Mouse (Mus musculus) hindbrain, embryonic 11.5 days (tissue): ENCODE measurements around the gene Apon. TPM values are rescaled to one million over a fixed set of nuclear protein-coding genes. Genes with fewer than 3 reads are reported as not detected.
A peak's percentile ranks its signal among the peaks of the same experiment; 100 is the strongest.

Experiments used
- ATAC-seq: fragments of 200-750 bp; cut with Nextera tagmentation; 2 replicates; pipeline ENCODE4 v1.8.0; 2017; ENCODE audit warnings: mild to moderate bottlenecking, moderate TSS enrichment, moderate library complexity; ENCODE audit not compliant: low FRiP score
- DNase-seq: peaks from one replicate; pipeline ENCODE4 v3.0.0-alpha.2; 2015; ENCODE audit warnings: low spot score
- H3K27ac ChIP-seq: fragments of 300-500 bp; sonication (generic); 2 replicates; pipeline ENCODE4 v1.5.1; 2014; ENCODE audit warnings: mild to moderate bottlenecking, low read depth, low read length
- H3K27me3 ChIP-seq: fragments of 300-500 bp; sonication (generic); 2 replicates; pipeline ENCODE4 v1.6.1; 2014; ENCODE audit warnings: mild to moderate bottlenecking, low read length, moderate library complexity, mixed read lengths; ENCODE audit not compliant: control insufficient read depth, insufficient read depth
- H3K36me3 ChIP-seq: fragments of 300-500 bp; sonication (generic); 2 replicates; pipeline ENCODE4 v1.6.1; 2014; ENCODE audit warnings: mild to moderate bottlenecking, low read length, moderate library complexity, mixed read lengths; ENCODE audit not compliant: control insufficient read depth, insufficient read depth
- H3K4me1 ChIP-seq: fragments of 300-500 bp; sonication (generic); replicated peaks from 2 replicates; pipeline ENCODE4 v1.6.1; 2014; ENCODE audit warnings: low read length, mixed read lengths; ENCODE audit not compliant: control insufficient read depth, insufficient read depth
- H3K4me2 ChIP-seq: fragments of 300-500 bp; sonication (generic); replicated peaks from 2 replicates; pipeline ENCODE4 v1.6.1; 2014; ENCODE audit warnings: mild to moderate bottlenecking, low read depth, low read length
- H3K4me3 ChIP-seq: fragments of 300-500 bp; sonication (generic); 2 replicates; pipeline ENCODE4 v1.5.1; 2014; ENCODE audit warnings: low read depth, low read length
- H3K9ac ChIP-seq: fragments of 300-500 bp; sonication (generic); 2 replicates; pipeline ENCODE4 v1.6.1; 2014; ENCODE audit warnings: low read depth, low read length
- H3K9me3 ChIP-seq: fragments of 300-500 bp; sonication (generic); 2 replicates; pipeline ENCODE4 v1.6.1; 2016; ENCODE audit warnings: low read length; ENCODE audit not compliant: control insufficient read depth
- WGBS: fragments of 180-500 bp; shearing (Covaris S2); extraction: QIAGEN DNeasy Blood & Tissue Kit; methylation state at CpG from one replicate; pipeline ENCODE4 v1.1.7; 2014; 5-methylcytosine and 5-hydroxymethylcytosine counted together
- polyA plus RNA-seq: library from polyadenylated mRNA; unstranded; fragments of >200 nt; fragmentation: Nextera tagmentation; extraction: Ambion mirVana; gene quantifications from 2 replicates; pipeline ENCODE4 v1.2.1, GENCODE M21; 2014

Apon gene
- polyA plus RNA-seq, 1 experiment from 2014 or later, result 0.36 TPM

DNA sequence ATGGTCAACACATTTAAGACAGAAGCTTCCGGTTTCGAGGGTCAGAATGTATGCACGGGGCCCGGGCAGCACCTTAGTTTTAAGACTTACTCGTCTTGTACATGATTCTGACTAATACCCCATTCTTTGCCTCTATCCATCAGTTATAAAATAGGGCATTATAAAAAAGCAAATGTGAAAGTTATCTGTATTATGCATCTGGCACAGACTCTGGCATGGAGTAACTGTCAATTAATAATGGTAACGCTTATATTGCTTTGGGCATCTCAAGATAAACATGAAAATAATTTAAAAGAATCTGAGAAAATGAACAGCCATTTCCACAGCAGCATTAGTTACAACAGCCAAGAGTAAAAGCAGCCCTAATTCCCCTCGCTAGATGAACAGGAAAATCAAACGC is 25.9 kb upstream of the Apon start:
- WGBS, result 92% methylated on average over 8 of the region's 8 CpGs
- ATAC-seq (no peak), DNase-seq (no peak)
- no peak overlapping the region for H3K4me3 ChIP-seq
- no peak overlapping the region for H3K9ac ChIP-seq
- no peak overlapping the region for H3K4me2 ChIP-seq
- no peaks in the 10 kb centered on the region for H3K27me3 ChIP-seq
- no peaks in the 10 kb centered on the region for H3K36me3 ChIP-seq
- H3K4me1 ChIP-seq, result no peaks in the 10 kb centered on the region
- H3K27ac ChIP-seq, result no peak overlapping the region
- no peaks in the 10 kb centered on the region for H3K9me3 ChIP-seq

- Histone ChIP-seq H3K4me1 (no peaks in the 10 kb centered on the region), H3K36me3 (no peaks in the 10 kb centered on the region), H3K4me2 (no peak overlapping the region), H3K27ac (no peak overlapping the region), H3K9ac (no peak overlapping the region), H3K9me3 (no peaks in the 10 kb centered on the region), H3K4me3 (no peak overlapping the region), H3K27me3 (no peaks in the 10 kb centered on the region)
- WGBS, result 82% methylated on average over 12 of the region's 12 CpGs
- ATAC-seq, result no peak
- no peak for DNase-seq
Measured at GRCm38 (mm10) chr10:128230582-128230981, 23.3 kb upstream of the Apon start.

DNA sequence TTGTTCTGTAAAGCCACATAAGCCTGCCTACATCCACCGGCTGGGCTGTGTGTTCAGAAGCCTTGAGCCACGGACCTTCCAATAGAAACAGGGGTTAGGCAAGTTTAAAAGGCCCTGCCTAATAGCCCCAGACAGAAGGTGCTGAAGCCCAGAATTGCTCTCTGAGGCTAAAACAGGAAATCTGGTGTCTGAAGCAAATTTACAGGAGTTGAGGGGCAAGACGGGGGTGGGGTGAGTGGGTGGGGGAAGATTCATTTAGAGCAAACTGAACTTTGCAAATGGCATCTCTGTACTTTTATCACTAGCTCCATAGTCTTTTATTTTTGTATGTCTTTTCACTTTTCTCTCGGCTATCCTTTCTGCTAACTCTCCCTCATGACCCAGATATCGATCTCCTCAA is 22.8 kb upstream of the Apon start:
- no peak for DNase-seq
- H3K4me1 ChIP-seq, result no peaks in the 10 kb centered on the region
- no peaks in the 10 kb centered on the region for H3K9me3 ChIP-seq
- H3K9ac ChIP-seq, result peak overlapping the region; percentile 91; the same call in 1 of the 2 replicates
- no peak overlapping the region for H3K27ac ChIP-seq
- no peaks in the 10 kb centered on the region for H3K27me3 ChIP-seq
- no peak for ATAC-seq
- H3K36me3 ChIP-seq, result no peaks in the 10 kb centered on the region
- peak overlapping the region; percentile 68 for H3K4me3 ChIP-seq
- 27% methylated on average over 5 of the region's 5 CpGs for WGBS
- H3K4me2 ChIP-seq, result peak overlapping the region; percentile 65

- Histone ChIP-seq H3K27ac (peak within 1 kb of the TSS; percentile 86), H3K9ac (peak within 1 kb of the TSS; percentile 91), H3K27me3 (no peaks in the 10 kb centered on the region), H3K4me1 (no peaks in the 10 kb centered on the region), H3K4me3 (peak within 1 kb of the TSS; percentile 68), H3K4me2 (peak within 1 kb of the TSS; percentile 65), H3K9me3 (no peaks in the 10 kb centered on the region), H3K36me3 (no peaks in the 10 kb centered on the region)
- peak; percentile 91 for DNase-seq
- WGBS, result under 1% methylated on average over 44 of the region's 58 CpGs
- ATAC-seq, result peak; percentile 94
Measured at GRCm38 (mm10) chr10:128231697-128232419, 22.0 kb upstream of the Apon start, which contains the start of gene Timeless. Gene Timeless, plus strand, starts transcription at chr10:128232065.

- under 1% methylated on average over 14 of the region's 14 CpGs for WGBS
Measured at GRCm38 (mm10) chr10:128232420-128232985, 21.4 kb upstream of the Apon start.

DNA sequence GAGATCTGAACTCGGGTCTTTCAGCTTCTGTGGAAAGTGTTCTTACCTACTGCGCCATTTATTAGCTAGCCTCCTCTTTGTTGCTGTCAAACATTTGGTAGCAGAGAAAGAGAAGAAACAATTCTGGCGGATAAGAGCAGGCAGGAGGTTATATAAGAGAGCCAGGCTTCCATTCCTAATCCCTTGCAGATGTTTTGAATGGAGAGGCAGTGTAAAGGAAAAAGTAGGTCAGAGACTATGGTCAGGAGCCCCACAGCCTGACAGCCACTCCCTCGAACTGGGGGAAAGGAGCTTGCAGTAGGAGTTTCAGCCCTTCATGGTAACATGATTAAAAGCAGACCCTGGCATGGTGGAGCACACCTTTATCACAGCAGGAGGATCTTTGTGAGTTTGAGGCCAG is 17.6 kb upstream of the Apon start:
- Histone ChIP-seq H3K9me3 (no peaks in the 10 kb centered on the region), H3K4me3 (no peak overlapping the region), H3K27me3 (no peaks in the 10 kb centered on the region), H3K4me2 (no peak overlapping the region), H3K36me3 (no peaks in the 10 kb centered on the region), H3K9ac (no peak overlapping the region), H3K4me1 (no peaks in the 10 kb centered on the region), H3K27ac (no peak overlapping the region)
- no peak for ATAC-seq
- no peak for DNase-seq
- 74% methylated on average over 4 of the region's 4 CpGs for WGBS

More at GRCm38 (mm10) chr10:128232420-128232985, 21.4 kb upstream of the Apon start:
- Histone ChIP-seq H3K9me3 (no peaks in the 10 kb centered on the region), H3K4me1 (no peaks in the 10 kb centered on the region), H3K4me2 (peak overlapping the region; percentile 65), H3K9ac (peak overlapping the region; percentile 91), H3K27ac (peak overlapping the region; percentile 86), H3K4me3 (peak overlapping the region; percentile 68), H3K36me3 (no peaks in the 10 kb centered on the region), H3K27me3 (no peaks in the 10 kb centered on the region)
- ATAC-seq (peak; percentile 39; the same call in 1 of the 2 replicates), DNase-seq (peak; percentile 79)

DNA sequence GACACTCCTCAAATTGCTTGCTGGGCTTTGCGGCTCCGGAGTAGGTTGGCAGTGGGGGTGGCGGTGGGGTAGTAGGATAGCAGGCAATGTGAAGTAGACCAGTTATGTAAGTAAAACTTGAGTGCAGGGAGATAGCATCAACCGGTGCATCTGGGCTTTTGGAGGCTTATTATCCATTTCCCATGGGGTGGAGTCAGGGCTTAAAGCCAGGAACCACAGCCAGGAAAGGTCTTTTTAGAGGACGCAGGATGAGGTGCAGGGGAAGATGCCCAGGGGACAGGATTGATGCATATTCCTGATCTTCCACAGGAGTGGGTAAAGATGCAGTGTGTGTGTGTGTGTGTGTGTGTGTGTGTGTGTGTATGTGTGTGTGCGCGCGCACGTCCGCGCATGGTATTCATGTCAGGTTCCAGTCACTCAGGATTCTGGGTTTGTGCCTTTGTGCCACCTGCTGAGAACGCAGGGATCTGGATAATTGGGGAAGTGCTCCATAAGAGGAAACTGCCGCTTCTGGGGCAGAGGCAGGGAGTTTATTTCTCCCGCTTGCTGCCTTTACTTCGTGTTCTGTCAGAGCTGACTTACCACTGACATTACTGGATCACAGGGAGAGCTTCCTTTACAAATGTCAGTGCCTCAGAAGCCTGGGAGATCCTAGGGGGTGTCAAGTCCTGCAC is 16.0 kb upstream of the Apon start:
- Histone ChIP-seq H3K36me3 (no peaks in the 10 kb centered on the region; the same call in 1 of the 2 replicates), H3K27ac (no peak overlapping the region), H3K27me3 (no peaks in the 10 kb centered on the region), H3K9me3 (no peaks in the 10 kb centered on the region), H3K4me3 (no peak overlapping the region), H3K4me2 (no peak overlapping the region), H3K4me1 (no peaks in the 10 kb centered on the region), H3K9ac (no peak overlapping the region)
- no peak for DNase-seq
- 91% methylated on average over 15 of the region's 15 CpGs for WGBS
- no peak for ATAC-seq

DNA sequence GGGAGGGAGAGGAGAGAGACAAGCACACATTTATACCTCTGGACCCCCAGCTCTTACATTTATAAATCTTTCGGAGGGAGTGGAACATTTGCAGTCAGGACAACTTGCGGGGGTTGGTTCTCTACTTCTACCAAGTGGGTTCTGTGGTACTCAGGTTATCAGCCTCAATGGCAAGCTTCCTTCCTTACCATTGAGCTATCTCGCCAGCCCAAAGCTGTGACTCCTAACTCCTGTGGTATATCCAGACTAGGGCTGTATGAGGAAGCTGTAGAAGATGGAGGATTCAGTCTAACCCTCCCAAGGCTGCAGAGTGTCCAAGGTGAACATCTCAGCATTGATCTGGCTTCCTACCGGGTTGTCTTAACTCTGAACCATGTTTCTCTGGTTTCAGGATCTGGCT is 14.8 kb upstream of the Apon start:
- 91% methylated on average over 4 of the region's 4 CpGs for WGBS

More for the DNA sequence above, 14.8 kb upstream of the Apon start:
- Histone ChIP-seq H3K4me3 (no peak overlapping the region), H3K9ac (no peak overlapping the region), H3K27me3 (no peaks in the 10 kb centered on the region), H3K36me3 (peaks cover 4% of the 10 kb centered on the region; the same call in 1 of the 2 replicates), H3K27ac (no peak overlapping the region), H3K4me2 (no peak overlapping the region), H3K9me3 (no peaks in the 10 kb centered on the region), H3K4me1 (no peaks in the 10 kb centered on the region)
- ATAC-seq (no peak), DNase-seq (no peak)
